Mouse (Mus musculus): ENCODE results near the gene Esm1.
A peak's percentile ranks its signal among the peaks of the same experiment; 100 is the strongest.
"Not testable (repeated sequence)": the region's sequence is repeated elsewhere in the genome, so short reads cannot be mapped to it uniquely, and the experiment has no call there.

Esm1 gene

DNA sequence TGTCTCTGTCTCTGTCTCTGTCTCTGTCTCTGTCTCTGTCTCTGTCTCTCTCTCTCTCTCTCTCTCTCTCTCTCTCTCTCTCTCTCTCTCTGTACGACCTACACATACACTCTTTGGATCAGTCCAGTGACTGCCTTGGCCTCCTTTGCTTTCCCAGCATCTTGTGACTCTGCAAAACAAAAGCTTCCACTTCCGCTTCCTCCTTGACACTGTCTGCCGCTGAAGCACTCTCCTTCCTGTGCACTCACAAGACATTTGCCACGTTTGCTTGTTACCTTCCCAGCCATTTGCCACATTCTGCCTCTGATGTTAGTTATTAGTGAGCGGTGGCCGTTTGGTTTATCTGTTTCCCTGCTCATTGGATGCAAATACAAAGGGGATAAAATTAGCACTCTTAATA, 32.7 kb downstream of the Esm1 start:
- no peak for DNase-seq

DNA sequence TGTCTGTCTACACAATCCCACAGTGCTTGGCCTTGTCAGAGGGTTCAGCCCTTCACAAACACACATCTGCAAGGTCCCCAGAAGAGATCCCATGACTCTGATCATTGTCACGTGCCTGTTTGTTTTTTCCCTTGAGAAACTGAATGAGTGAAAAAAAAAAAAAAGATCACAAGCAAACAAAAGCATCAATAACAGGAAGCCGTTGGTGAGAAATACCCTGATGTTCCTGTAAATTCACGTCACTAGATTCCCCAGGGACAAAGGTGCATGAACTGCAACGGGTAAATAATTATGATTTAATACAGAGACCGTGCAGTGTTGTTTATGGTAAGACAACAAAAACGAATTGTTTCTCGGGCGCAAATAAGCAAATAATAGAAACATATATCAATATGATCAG, 35.6 kb downstream of the Esm1 start:
- peak in 1 of 2 experiments; percentile 50 for DNase-seq

DNA sequence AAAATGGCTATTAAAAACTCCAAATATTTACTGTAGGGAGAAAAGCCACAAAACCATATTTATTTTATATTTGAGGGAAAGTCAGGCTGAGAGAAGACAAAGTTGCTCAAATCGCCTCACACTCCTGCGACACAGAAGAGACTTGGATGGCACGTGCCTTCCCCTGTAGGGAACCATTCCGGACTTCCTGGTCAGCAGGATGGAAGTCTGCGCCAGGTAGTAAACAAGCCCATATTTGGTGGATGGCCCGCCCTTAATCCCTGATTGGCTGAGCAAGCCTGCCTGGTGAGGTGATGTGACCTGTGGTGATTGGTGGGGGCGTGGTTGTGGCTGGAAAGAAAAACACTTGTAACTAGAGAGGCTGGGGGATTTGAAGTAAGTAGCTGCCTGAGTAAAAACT, 43.1 kb downstream of the Esm1 start:
- DNase-seq = not testable (repeated sequence)

DNA sequence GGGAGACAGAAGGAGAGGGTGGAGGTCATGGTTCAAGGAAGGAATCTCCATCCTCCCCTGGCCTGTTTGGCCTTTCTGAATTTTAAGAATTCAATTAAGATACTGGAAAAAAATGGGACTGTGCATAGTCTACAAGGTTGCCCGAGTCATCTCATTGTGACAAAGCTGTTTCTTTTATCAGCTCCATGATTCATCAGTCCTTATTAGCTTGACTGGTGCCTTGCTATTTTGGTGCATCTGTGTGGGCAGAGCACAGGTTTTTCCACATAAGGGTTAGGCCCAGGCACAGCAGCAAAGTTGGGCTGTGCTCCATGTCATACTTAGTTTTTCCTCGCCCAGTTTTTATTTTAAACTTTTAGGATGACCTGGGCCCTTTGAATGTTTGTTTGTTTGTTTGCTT, 47.3 kb downstream of the Esm1 start:
- no peak for DNase-seq

DNA sequence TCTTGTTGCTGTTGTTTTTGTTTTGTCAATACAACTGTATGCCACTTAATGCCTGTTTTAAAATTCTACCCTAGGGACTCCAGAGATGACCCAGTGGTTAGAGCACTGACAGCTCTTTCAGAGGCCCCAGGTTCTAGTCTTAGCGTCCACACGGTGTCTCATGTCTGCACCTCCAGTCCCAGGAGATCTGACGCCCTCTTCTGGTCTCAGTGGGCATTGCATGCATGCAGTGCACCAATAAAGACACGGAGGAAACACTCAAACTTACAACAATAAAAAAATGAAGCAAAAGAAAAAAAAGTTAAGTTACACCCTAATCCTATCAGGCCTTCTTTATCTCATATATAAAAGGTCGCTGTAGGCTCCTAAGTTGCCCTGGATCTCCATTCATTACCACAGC, 47.7 kb downstream of the Esm1 start:
- no peak for DNase-seq

DNA sequence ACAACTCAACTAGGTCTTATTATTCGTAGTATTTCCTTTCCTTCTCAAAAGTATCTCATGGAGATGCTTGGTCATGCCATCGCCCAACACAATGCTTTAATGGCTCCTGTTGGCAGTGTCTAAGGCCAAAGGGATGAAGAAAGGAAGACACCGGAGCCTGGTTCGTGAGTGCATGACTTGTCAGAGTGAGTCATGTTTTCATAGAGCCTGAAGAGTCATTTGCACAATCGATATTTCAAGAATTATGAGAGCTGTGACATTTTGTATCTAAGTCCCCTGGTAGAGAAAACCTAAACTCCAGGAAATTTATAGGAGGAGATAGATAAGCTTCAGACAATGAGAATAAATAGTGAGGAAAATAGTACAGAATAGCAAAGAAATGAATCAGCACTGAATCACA, 49.8 kb downstream of the Esm1 start:
- no peak for DNase-seq

DNA sequence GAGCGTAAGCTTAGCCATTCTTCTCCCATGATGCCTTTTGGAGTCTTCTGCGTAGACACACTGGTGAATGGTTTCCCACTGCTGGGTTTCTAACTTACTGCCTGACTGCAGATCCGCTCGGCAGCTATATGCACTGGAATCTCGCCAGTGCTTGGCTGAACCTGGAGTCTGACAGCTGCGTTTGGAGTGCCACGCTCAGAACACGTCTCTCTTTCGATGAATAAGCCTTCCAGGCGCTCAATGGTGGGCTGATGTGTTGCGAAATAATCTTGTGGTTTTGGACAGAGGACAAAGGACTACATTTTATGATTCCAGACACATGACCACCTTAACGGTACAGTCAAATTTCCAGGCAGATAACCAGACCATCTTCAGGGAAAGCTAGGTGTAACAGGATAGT, 53.4 kb downstream of the Esm1 start:
- DNase-seq = no peak

DNA sequence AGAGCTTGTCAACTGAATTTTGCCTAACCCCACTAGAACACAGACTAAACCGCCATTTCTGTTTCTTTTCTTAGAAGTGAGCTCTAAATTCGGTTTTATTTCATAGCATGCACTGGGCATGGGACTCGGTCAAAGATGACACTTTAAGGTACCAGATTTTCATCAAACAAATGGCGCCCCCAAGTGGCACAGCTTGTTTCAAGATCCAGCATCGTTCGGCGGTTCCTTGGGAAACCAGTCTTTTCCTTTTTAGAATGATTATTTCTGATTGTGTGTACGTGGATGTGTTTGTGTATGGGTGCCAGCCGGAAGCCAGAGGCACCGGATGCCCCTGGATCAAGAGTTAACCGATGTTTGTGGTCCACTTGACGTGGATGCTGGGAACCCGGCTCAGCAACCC, 55.8 kb downstream of the Esm1 start:
- peak in 1 of 2 experiments; percentile 57 for DNase-seq

DNA sequence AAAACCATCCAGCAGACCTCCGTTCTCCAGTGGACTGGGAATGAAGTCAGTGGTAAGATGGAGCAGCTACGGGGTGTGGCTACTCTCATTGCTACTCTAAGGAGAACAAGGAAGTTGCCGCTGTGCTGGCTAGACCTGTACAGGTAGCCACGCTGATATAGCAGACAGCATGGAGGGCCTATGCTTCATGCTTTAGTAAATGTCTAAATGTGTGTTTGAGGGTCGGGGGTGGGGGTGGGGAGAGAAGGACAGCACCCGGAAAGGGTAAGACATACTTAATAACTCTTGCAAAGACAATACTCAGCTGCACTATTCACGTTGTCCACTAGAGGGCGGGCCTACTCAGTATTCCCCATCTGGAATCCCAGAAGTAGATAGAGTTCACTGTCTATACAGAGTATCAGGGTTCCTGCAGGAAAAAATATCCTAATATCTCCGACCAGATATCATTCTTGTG, 57.1 kb downstream of the Esm1 start:
- DNase-seq = peak; percentile 27 to 80

DNA sequence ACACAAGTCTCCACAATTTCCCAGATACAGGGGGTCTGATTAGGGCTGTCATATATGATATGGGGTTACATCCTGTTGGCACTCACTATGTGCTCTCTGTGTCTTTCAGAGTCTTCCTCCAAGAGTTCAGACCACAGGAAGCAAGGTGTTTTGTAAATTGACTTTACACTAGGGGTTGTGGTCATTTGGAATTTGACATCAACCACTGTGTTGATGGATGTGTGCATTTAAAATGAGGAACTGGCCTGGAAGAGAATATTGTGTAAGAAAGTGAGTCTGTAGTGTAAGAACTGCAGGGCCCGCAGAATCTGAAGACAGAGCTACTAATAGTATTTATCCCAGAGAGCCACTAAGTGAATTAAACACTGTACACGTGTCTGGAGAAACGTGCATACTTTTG, 57.7 kb downstream of the Esm1 start:
- DNase-seq = no peak

All from kidney, adult 8-10 months (tissue).